In genomic region chr12:105974107-105974506, GRCm38 (mm10) we compare ENCODE assay signal across 18 mouse cellular contexts. TPM values are rescaled to one million over a fixed set of nuclear protein-coding genes. Genes with fewer than 3 reads are reported as not detected.
A peak's percentile ranks its signal among the peaks of the same experiment; 100 is the strongest.
DNase-seq lines count a peak whose midpoint lies in the region; ATAC-seq lines count a peak whose summit lies in the region.
"Had no signal": no experiment of that assay in that cellular context is flagged by ENCODE, and none has a peak within 500 bp of the region (broad histone marks: within the 10 kb centered on the region; RNA-seq: fewer than 3 reads in every experiment).

No protein-coding gene starts in this region.

- no peak overlapping the region for H3K9ac ChIP-seq in midbrain, embryonic 15.5 days
- H3K9ac ChIP-seq in forebrain, embryonic 12.5 days, result no peak overlapping the region
- H3K9ac ChIP-seq in hindbrain, embryonic 16.5 days (ENCODE audit: low read depth, low read length), result no peak overlapping the region
- H3K9ac ChIP-seq in neural tube, embryonic 13.5 days, result no peak overlapping the region

- H3K27ac ChIP-seq in midbrain, embryonic 10.5 days (replicated peaks), result peak overlapping the region; percentile 87
- no peak overlapping the region for H3K27ac ChIP-seq in midbrain, embryonic 15.5 days
- peak overlapping the region; percentile 86 for H3K27ac ChIP-seq in forebrain, embryonic 12.5 days
- H3K27ac ChIP-seq in hindbrain, embryonic 16.5 days (ENCODE audit: low read depth, low read length), result no peak overlapping the region
- H3K27ac ChIP-seq in neural tube, embryonic 13.5 days (replicated peaks), result peak overlapping the region; percentile 74
- H3K27ac ChIP-seq: left cerebral cortex, adult 2 months had no signal

- no peaks in the 10 kb centered on the region for H3K36me3 ChIP-seq in midbrain, embryonic 10.5 days
- H3K36me3 ChIP-seq in midbrain, embryonic 15.5 days (replicated peaks), result no peaks in the 10 kb centered on the region
- no peaks in the 10 kb centered on the region for H3K36me3 ChIP-seq in forebrain, embryonic 12.5 days (replicated peaks)
- H3K36me3 ChIP-seq in hindbrain, embryonic 16.5 days (ENCODE audit: control insufficient read depth, insufficient read depth, low read length), result no peaks in the 10 kb centered on the region
- no peaks in the 10 kb centered on the region for H3K36me3 ChIP-seq in neural tube, embryonic 13.5 days

- no peak overlapping the region for H3K4me3 ChIP-seq in midbrain, embryonic 10.5 days
- no peak overlapping the region for H3K4me3 ChIP-seq in midbrain, embryonic 15.5 days
- no peak overlapping the region for H3K4me3 ChIP-seq in forebrain, embryonic 12.5 days (replicated peaks)
- no peak overlapping the region for H3K4me3 ChIP-seq in hindbrain, embryonic 16.5 days (ENCODE audit: low read length)
- no peak overlapping the region for H3K4me3 ChIP-seq in neural tube, embryonic 13.5 days
- H3K4me3 ChIP-seq: left cerebral cortex, adult 2 months had no signal

- 69% methylated on average over 5 of the region's 5 CpGs for WGBS in midbrain, embryonic 10.5 days
- WGBS in midbrain, embryonic 15.5 days, result 40% methylated on average over 5 of the region's 5 CpGs
- 23% methylated on average over 5 of the region's 5 CpGs for WGBS in forebrain, embryonic 12.5 days
- 11% methylated on average over 5 of the region's 5 CpGs for WGBS in hindbrain, embryonic 16.5 days
- 25% methylated on average over 5 of the region's 5 CpGs for WGBS in neural tube, embryonic 13.5 days

- H3K27me3 ChIP-seq in midbrain, embryonic 10.5 days (ENCODE audit: low read depth, poor library complexity, severe bottlenecking), result no peaks in the 10 kb centered on the region
- H3K27me3 ChIP-seq in midbrain, embryonic 15.5 days (replicated peaks), result no peaks in the 10 kb centered on the region
- no peaks in the 10 kb centered on the region for H3K27me3 ChIP-seq in forebrain, embryonic 12.5 days
- H3K27me3 ChIP-seq in hindbrain, embryonic 16.5 days (replicated peaks; ENCODE audit: control insufficient read depth, insufficient read depth, low read length), result no peaks in the 10 kb centered on the region; the same call in 1 of the 2 replicates
- no peaks in the 10 kb centered on the region for H3K27me3 ChIP-seq in neural tube, embryonic 13.5 days

- ATAC-seq in midbrain, embryonic 15.5 days (replicated peaks), result no peak
- ATAC-seq in forebrain, embryonic 12.5 days (ENCODE audit: low FRiP score), result peak; percentile 78
- peak; percentile 19; the same call in 1 of the 2 replicates for ATAC-seq in hindbrain, embryonic 16.5 days
- peak; percentile 63 for ATAC-seq in neural tube, embryonic 13.5 days (ENCODE audit: low read depth)

- H3K4me1 ChIP-seq in midbrain, embryonic 10.5 days, result peaks cover 17% of the 10 kb centered on the region
- no peaks in the 10 kb centered on the region for H3K4me1 ChIP-seq in midbrain, embryonic 15.5 days
- peaks cover 20% of the 10 kb centered on the region for H3K4me1 ChIP-seq in forebrain, embryonic 12.5 days
- H3K4me1 ChIP-seq in hindbrain, embryonic 16.5 days (ENCODE audit: control insufficient read depth, insufficient read depth, low read depth, low read length), result no peaks in the 10 kb centered on the region
- peaks cover 13% of the 10 kb centered on the region for H3K4me1 ChIP-seq in neural tube, embryonic 13.5 days (replicated peaks)

- no peak overlapping the region for H3K4me2 ChIP-seq in midbrain, embryonic 15.5 days
- H3K4me2 ChIP-seq in forebrain, embryonic 12.5 days, result no peak overlapping the region
- no peak overlapping the region for H3K4me2 ChIP-seq in hindbrain, embryonic 16.5 days (ENCODE audit: low read length)
- H3K4me2 ChIP-seq in neural tube, embryonic 13.5 days, result no peak overlapping the region

- no peak for DNase-seq in midbrain, embryonic 10.5 days (ENCODE audit: low spot score)
- DNase-seq in adrenal gland, adult 8-10 months, result no peak
- no peak for DNase-seq in heart, adult 11 months
- DNase-seq in right cerebral cortex, postnatal 4 days, result no peak
- DNase-seq: adrenal gland, postnatal 25 days; B cell, adult 2 months; cerebellum, postnatal 14 days; gastrocnemius, postnatal 36 days; kidney, adult 11 months; kidney, postnatal 25 days; lung, adult 18-20 months; right cerebral cortex, postnatal 25 days; thymus, adult 2 months had no signal

- H3K9me3 ChIP-seq in midbrain, embryonic 10.5 days (replicated peaks), result no peaks in the 10 kb centered on the region
- H3K9me3 ChIP-seq in midbrain, embryonic 15.5 days, result no peaks in the 10 kb centered on the region
- 0 out of 2 replicates have a peak, but pooled peaks cover 2% of the 10 kb centered on the region for H3K9me3 ChIP-seq in forebrain, embryonic 12.5 days
- no peaks in the 10 kb centered on the region for H3K9me3 ChIP-seq in hindbrain, embryonic 16.5 days (ENCODE audit: control insufficient read depth, low read length)
- no peaks in the 10 kb centered on the region for H3K9me3 ChIP-seq in neural tube, embryonic 13.5 days

RNA-seq across cellular contexts. Expression of gene Vrk1, which starts 35.9 kb away (rescaled TPM):
- polyA plus RNA-seq in midbrain, embryonic 10.5 days (2016; fragmentation: Nextera tagmentation; extraction: Ambion mirVana), result 109 and 110 TPM in 2 replicates
- polyA plus RNA-seq in midbrain, embryonic 15.5 days (2015; fragmentation: Nextera tagmentation; extraction: Ambion mirVana), result 31.6 and 32.6 TPM in 2 replicates
- 97.7 and 106 TPM in 2 replicates for polyA plus RNA-seq in forebrain, embryonic 12.5 days (2016; fragmentation: Nextera tagmentation; extraction: Ambion mirVana)
- polyA plus RNA-seq in hindbrain, embryonic 16.5 days (2015; fragmentation: Nextera tagmentation; extraction: Ambion mirVana), result 29.3 and 31.7 TPM in 2 replicates
- 36.4 and 37.7 TPM in 2 replicates for polyA plus RNA-seq in neural tube, embryonic 13.5 days (2015; fragmentation: Nextera tagmentation; extraction: Ambion mirVana)
- 10 to 100 TPM; 16.4 to 18.0 (median 17.4) TPM for total RNA-seq in adrenal gland, adult 8-10 months (2022)

Comparison
In these comparisons a context has a peak if more than half of its experiments do, and no peak if none do; other contexts are left out.
1. H3K27ac ChIP-seq: peak in midbrain, embryonic 10.5 days (single experiment), forebrain, embryonic 12.5 days (single experiment) and neural tube, embryonic 13.5 days (single experiment); none in midbrain, embryonic 15.5 days (single experiment) and hindbrain, embryonic 16.5 days (single experiment).